Mouse (Mus musculus): ENCODE results near the gene Slk.
A peak's percentile ranks its signal among the peaks of the same experiment; 100 is the strongest.

The Slk gene

DNA sequence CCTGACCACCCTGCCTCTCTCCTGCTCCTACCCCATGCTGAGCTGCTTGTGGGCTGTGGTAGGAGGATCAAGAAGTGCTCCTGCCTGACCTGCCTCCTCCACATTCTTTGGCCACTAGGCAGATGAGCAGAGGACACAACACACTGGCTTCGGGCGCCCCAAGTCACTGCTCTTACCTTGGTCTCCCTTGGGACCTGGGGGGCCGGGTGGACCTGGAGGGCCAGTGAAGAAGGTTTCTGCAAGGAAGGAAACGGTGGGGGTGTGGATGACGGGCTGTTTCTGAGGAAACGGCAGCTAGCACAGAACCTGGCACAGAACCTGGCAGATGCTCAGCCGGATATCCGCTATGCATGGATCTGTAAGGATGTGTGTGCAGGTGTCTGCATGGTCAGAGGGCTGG is 73.7 kb downstream of the Slk start:
- peak; percentile 87 for DNase-seq

GRCm38 (mm10) chr19:47654896-47655295 is 75.4 kb downstream of the Slk start:
- peak; percentile 82 for DNase-seq

GRCm38 (mm10) chr19:47658914-47659535 is 79.5 kb downstream of the Slk start:
- DNase-seq: no peak

DNA sequence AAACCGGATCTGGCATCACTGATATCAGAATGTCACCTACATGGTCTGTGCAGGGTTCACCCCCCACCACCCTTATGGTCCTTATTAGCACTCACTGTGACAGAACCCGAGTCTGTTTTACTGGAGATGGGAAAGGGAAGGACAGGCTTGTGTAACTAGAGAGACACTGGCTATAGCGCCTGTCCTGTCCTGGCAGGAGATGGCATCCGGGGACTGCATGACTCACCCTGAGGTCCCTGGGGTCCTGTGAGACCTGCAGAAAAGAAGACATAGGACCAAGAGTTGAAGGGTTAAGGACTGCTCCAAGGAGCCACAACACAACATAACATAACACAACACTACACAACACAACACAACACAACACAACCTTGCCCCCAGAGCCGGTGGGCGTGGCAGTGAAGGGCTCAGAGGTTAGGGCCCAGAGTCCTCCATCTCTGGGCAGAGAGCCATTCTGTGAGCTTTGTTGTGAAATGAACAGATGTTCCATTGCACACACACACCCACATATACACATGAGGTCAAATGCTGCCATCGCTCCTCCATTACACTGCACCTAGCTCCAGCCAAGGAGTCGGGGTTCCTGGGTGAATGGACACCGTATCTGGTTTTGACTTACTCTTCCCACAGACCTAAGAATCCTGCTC is 80.4 kb downstream of the Slk start:
- DNase-seq: peak; percentile 89

DNA sequence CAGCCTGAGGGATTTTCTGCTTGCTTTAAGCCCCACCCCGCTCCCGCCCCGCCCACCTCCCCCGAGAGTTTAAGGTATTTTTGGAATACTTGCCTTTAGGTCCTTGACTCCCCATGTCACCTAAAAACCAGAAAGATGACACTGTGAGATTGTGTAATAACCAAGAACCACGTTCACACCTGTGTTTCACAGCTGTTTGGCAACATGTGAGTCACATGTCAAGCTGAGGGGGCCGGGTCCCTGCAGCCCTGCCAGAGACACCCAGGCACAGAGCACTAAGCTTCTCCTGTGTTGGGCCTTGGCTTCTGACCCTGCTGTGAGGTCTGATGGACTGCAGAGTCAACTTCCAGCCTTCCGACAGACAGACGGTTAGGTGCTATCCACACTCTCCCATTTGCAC is 88.1 kb downstream of the Slk start:
- DNase-seq: no peak

GRCm38 (mm10) chr19:47668399-47668798 is 88.9 kb downstream of the Slk start:
- no peak for DNase-seq

- no peak for DNase-seq
These were observed 94.9 kb downstream of the Slk start for GRCm38 (mm10) chr19:47674419-47674818.

GRCm38 (mm10) chr19:47678675-47679074 is 99.2 kb downstream of the Slk start:
- DNase-seq: peak; percentile 63

- no peak for DNase-seq
These were observed 110.1 kb downstream of the Slk start for GRCm38 (mm10) chr19:47689592-47689991.

GRCm38 (mm10) chr19:47691994-47692393 is 112.5 kb downstream of the Slk start, which contains the start of gene Col17a1:
TSS of gene Col17a1 (minus strand) at chr19:47692094.
- no peak for DNase-seq

Measured in heart, adult 11 months (tissue).